Mouse (Mus musculus): Measurements from ENCODE around the gene Olfr1150-ps1.

DNA sequence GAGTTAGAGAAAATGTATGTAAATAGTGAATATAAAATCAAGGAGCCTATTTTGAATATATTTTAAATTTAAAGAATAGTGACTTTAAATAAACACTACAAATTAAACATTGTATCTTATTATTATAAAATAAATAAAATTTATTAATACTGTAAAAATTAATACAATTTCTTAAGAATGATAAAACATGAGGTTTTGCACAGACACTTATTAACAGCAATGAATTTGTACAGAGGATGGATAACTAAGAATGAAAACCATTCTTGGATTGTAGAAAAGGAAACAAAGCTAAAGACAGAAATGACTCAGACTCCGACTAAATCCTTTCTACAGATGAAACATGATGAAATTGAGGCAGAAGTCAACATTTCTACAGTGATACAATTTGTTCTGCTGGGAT is 34.3 kb upstream of the Olfr1150-ps1 start, which contains the start of gene Olfr1145:
- TF ChIP-seq CTCF (IDR thresholded peaks at IDR 0.05), result no peak
- no peak for TF ChIP-seq EP300 (IDR thresholded peaks at IDR 0.05)
